Comparison of ENCODE assay signal across 19 mouse cellular contexts in the genomic region with DNA sequence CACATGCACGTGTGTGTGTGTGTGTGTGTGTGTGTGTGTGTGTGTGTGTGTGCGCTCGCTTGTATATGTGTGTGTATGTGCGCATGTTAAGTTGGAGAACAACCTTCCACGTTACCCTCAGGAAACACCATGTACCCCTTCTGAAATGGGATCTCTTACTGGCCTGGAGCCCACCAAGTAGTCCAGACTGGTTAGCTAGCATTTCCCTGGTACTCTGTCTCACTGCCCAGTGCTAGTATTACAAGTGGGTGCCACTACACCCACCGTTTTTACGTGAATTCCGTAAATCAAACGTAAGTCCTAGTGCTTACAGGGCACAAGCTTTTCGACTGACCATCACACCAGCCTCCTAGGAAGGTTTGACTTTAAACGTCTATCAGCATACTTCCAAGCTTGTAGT.
"Had no signal": no experiment of that assay in that cellular context is flagged by ENCODE, and none has a peak within 500 bp of the region (broad histone marks: within the 10 kb centered on the region; RNA-seq: fewer than 3 reads in every experiment).

No protein-coding gene starts in this region.

- H3K27me3 ChIP-seq: limb, embryonic 12.5 days; limb, embryonic 15.5 days; liver, embryonic 13.5 days; neural tube, embryonic 12.5 days; neural tube, embryonic 15.5 days had no signal

- H3K9ac ChIP-seq: limb, embryonic 12.5 days; limb, embryonic 15.5 days; liver, embryonic 13.5 days; neural tube, embryonic 12.5 days; neural tube, embryonic 15.5 days had no signal

- H3K9me3 ChIP-seq: limb, embryonic 12.5 days; limb, embryonic 15.5 days; liver, embryonic 13.5 days; megakaryocyte, embryonic 14.5 days; neural tube, embryonic 12.5 days; neural tube, embryonic 15.5 days had no signal

- DNase-seq: kidney, adult 2 months; kidney, postnatal 25 days; layer of hippocampus, adult 9-11 months; liver, embryonic 13.5 days; lung, adult 2 months; midbrain, embryonic 14.5 days; retina, postnatal 1 day; right cerebral cortex, postnatal 25 days; thymus, adult 18-20 months; thymus, postnatal 36 days had no signal

- H3K36me3 ChIP-seq: liver, embryonic 13.5 days; neural tube, embryonic 12.5 days had no signal

- ATAC-seq: intestine, postnatal 0 days had no signal

- H3K4me3 ChIP-seq: layer of hippocampus, adult 2 months; limb, embryonic 12.5 days; limb, embryonic 15.5 days; liver, embryonic 13.5 days; megakaryocyte, embryonic 14.5 days; neural tube, embryonic 12.5 days; neural tube, embryonic 15.5 days had no signal

- H3K4me1 ChIP-seq: liver, embryonic 13.5 days; megakaryocyte, embryonic 14.5 days had no signal

- H3K27ac ChIP-seq: kidney, postnatal 0 days; layer of hippocampus, adult 2 months; liver, embryonic 13.5 days; neural tube, embryonic 12.5 days; neural tube, embryonic 15.5 days had no signal

- H3K4me2 ChIP-seq: limb, embryonic 12.5 days; limb, embryonic 15.5 days; liver, embryonic 13.5 days; midbrain, embryonic 11.5 days; neural tube, embryonic 12.5 days; neural tube, embryonic 15.5 days had no signal
